Mouse (Mus musculus) stomach, postnatal 0 days (tissue): ENCODE measurements around the gene Olfr979. TPM values are rescaled to one million over a fixed set of nuclear protein-coding genes. Genes with fewer than 3 reads are reported as not detected.
"Not testable (repeated sequence)": the region's sequence is repeated elsewhere in the genome, so short reads cannot be mapped to it uniquely, and the experiment has no call there.

Source experiments
- ATAC-seq: fragments of 200-750 bp; cut with Nextera tagmentation; 2 replicates; pipeline ENCODE4 v1.8.0; 2017; ENCODE audit not compliant: low FRiP score, low TSS enrichment
- DNase-seq: peaks from one replicate; pipeline ENCODE4 v3.0.0-alpha.2; 2016; ENCODE audit warnings: low spot score
- H3K27ac ChIP-seq: fragments of 300-500 bp; sonication (generic); replicated peaks from 2 replicates; pipeline ENCODE4 v1.5.1; 2014; ENCODE audit warnings: mild to moderate bottlenecking, control low read depth
- H3K27me3 ChIP-seq: fragments of 300-500 bp; sonication (generic); 2 replicates; pipeline ENCODE4 v1.6.1; 2014; ENCODE audit warnings: low read length; ENCODE audit not compliant: control insufficient read depth, insufficient read depth
- H3K36me3 ChIP-seq: fragments of 300-500 bp; sonication (generic); 2 replicates; pipeline ENCODE4 v1.6.1; 2014; ENCODE audit warnings: low read length, mixed read lengths; ENCODE audit not compliant: control insufficient read depth, insufficient read depth
- H3K4me1 ChIP-seq: fragments of 300-500 bp; sonication (generic); replicated peaks from 2 replicates; pipeline ENCODE4 v1.6.1; 2014; ENCODE audit warnings: antibody characterized with exemption; ENCODE audit not compliant: control insufficient read depth, insufficient read depth
- H3K4me2 ChIP-seq: fragments of 300-500 bp; sonication (generic); replicated peaks from 2 replicates; pipeline ENCODE4 v1.6.1; 2014; ENCODE audit warnings: low read depth, mild to moderate bottlenecking, control low read depth, moderate library complexity
- H3K4me3 ChIP-seq: fragments of 300-500 bp; sonication (generic); 2 replicates; pipeline ENCODE4 v1.5.1; 2014; ENCODE audit warnings: low read depth, low read length, control low read depth
- H3K9ac ChIP-seq: fragments of 300-500 bp; sonication (generic); 2 replicates; pipeline ENCODE4 v1.6.1; 2014; ENCODE audit warnings: mild to moderate bottlenecking, low read length, control low read depth, mixed read lengths
- H3K9me3 ChIP-seq: fragments of 300-500 bp; sonication (generic); 2 replicates; pipeline ENCODE4 v1.6.1; 2016; ENCODE audit warnings: low read length; ENCODE audit not compliant: control insufficient read depth
- CTCF ChIP-seq: IDR thresholded peaks from 2 replicates; pipeline ENCODE4 v1.5.1; 2016; ENCODE audit warnings: antibody characterized with exemption, low read depth, mild to moderate bottlenecking, moderate library complexity
- EP300 ChIP-seq: optimal IDR thresholded peaks from 2 replicates; pipeline ENCODE3; 2016; ENCODE audit warnings: antibody characterized with exemption
- WGBS: fragments of 180-500 bp; shearing (Covaris S2); extraction: QIAGEN DNeasy Blood & Tissue Kit; methylation state at CpG from one replicate; pipeline ENCODE4 v1.1.7; 2014; 5-methylcytosine and 5-hydroxymethylcytosine counted together
- polyA plus RNA-seq: library from polyadenylated mRNA; unstranded; fragments of >200 nt; fragmentation: Nextera tagmentation; extraction: Ambion mirVana; gene quantifications from 2 replicates; pipeline ENCODE4 v1.2.1, GENCODE M21; 2015

Gene Olfr979
- not detected in 2 replicates for polyA plus RNA-seq

GRCm38 (mm10) chr9:40003365-40003764, at the start of gene Olfr979:
Olfr979 (minus strand) TSS chr9:40003465.
- no peaks in the 10 kb centered on the region for H3K4me1 ChIP-seq
- H3K27ac ChIP-seq: no peak within 1 kb of the TSS
- no peak within 1 kb of the TSS for H3K4me2 ChIP-seq
- H3K4me3 ChIP-seq: no peak within 1 kb of the TSS
- no peak for TF ChIP-seq EP300
- no peak for TF ChIP-seq CTCF
- no peak within 1 kb of the TSS for H3K9ac ChIP-seq
- DNase-seq (no peak), ATAC-seq (no peak)
- no peaks in the 10 kb centered on the region for H3K36me3 ChIP-seq
- no peaks in the 10 kb centered on the region for H3K9me3 ChIP-seq
- no peaks in the 10 kb centered on the region for H3K27me3 ChIP-seq
- WGBS: 100% methylated on average over 1 of the region's 1 CpGs

- Histone ChIP-seq H3K9ac (no peak overlapping the region), H3K27ac (no peak overlapping the region), H3K4me3 (no peak overlapping the region), H3K27me3 (no peaks in the 10 kb centered on the region), H3K4me2 (no peak overlapping the region), H3K36me3 (no peaks in the 10 kb centered on the region), H3K9me3 (no peaks in the 10 kb centered on the region), H3K4me1 (no peaks in the 10 kb centered on the region)
- 91% methylated on average over 19 of the region's 19 CpGs for WGBS
- TF ChIP-seq EP300 (no peak), CTCF (no peak)
- DNase-seq (no peak), ATAC-seq (no peak)
Measured at GRCm38 (mm10) chr9:40050138-40050537, 46.9 kb upstream of the Olfr979 start.

GRCm38 (mm10) chr9:40021164-40021563, 17.9 kb upstream of the Olfr979 start, which contains the start of gene Olfr981:
Olfr981 (plus strand) TSS chr9:40021464.
- DNase-seq (no peak), ATAC-seq (no peak)
- H3K9ac ChIP-seq: no peak within 1 kb of the TSS
- WGBS: 68% methylated on average over 2 of the region's 2 CpGs
- no peaks in the 10 kb centered on the region for H3K27me3 ChIP-seq
- no peak within 1 kb of the TSS for H3K4me2 ChIP-seq
- H3K9me3 ChIP-seq: no peaks in the 10 kb centered on the region
- H3K27ac ChIP-seq: no peak within 1 kb of the TSS
- TF ChIP-seq EP300 (no peak), CTCF (no peak)
- H3K4me3 ChIP-seq: no peak within 1 kb of the TSS
- no peaks in the 10 kb centered on the region for H3K36me3 ChIP-seq
- no peaks in the 10 kb centered on the region for H3K4me1 ChIP-seq

- 79% methylated on average over 1 of the region's 1 CpGs for WGBS
- TF ChIP-seq CTCF: no peak
- no peak for TF ChIP-seq EP300
- no peak within 1 kb of the TSS for H3K4me2 ChIP-seq
Measured at GRCm38 (mm10) chr9:40009482-40009881, 6.2 kb upstream of the Olfr979 start, which contains the start of gene Olfr980. Olfr980 (minus strand) TSS chr9:40009582.

GRCm38 (mm10) chr9:39991813-39992212, 11.5 kb downstream of the Olfr979 start, which contains the start of gene Olfr978:
Olfr978 (plus strand) TSS chr9:39992113.
- no peaks in the 10 kb centered on the region for H3K9me3 ChIP-seq
- H3K4me1 ChIP-seq: no peaks in the 10 kb centered on the region
- 77% methylated on average over 2 of the region's 2 CpGs for WGBS
- H3K27ac ChIP-seq: no peak within 1 kb of the TSS
- no peaks in the 10 kb centered on the region for H3K27me3 ChIP-seq
- TF ChIP-seq CTCF (no peak), EP300 (no peak)
- H3K4me3 ChIP-seq: no peak within 1 kb of the TSS
- H3K36me3 ChIP-seq: no peaks in the 10 kb centered on the region
- DNase-seq (no peak), ATAC-seq (no peak)
- H3K9ac ChIP-seq: no peak within 1 kb of the TSS
- no peak within 1 kb of the TSS for H3K4me2 ChIP-seq

More at GRCm38 (mm10) chr9:40009482-40009881, 6.2 kb upstream of the Olfr979 start, which contains the start of gene Olfr980:
- Histone ChIP-seq H3K4me1 (no peaks in the 10 kb centered on the region), H3K27ac (no peak within 1 kb of the TSS), H3K4me3 (no peak within 1 kb of the TSS), H3K36me3 (no peaks in the 10 kb centered on the region), H3K27me3 (no peaks in the 10 kb centered on the region), H3K9me3 (no peaks in the 10 kb centered on the region), H3K9ac (no peak within 1 kb of the TSS)
- DNase-seq: no peak
- no peak for ATAC-seq

GRCm38 (mm10) chr9:39976581-39977145, 26.6 kb downstream of the Olfr979 start:
- not testable (repeated sequence) for DNase-seq, H3K4me3 ChIP-seq, H3K27ac ChIP-seq, H3K9ac ChIP-seq, H3K4me1 ChIP-seq, H3K27me3 ChIP-seq, H3K9me3 ChIP-seq, H3K36me3 ChIP-seq, ATAC-seq, H3K4me2 ChIP-seq
- 69% methylated on average over 1 of the region's 1 CpGs for WGBS

GRCm38 (mm10) chr9:39961033-39961432, 42.2 kb downstream of the Olfr979 start, which contains the start of gene Olfr976:
Olfr976 (minus strand) TSS chr9:39961133.
- not testable (repeated sequence) for DNase-seq, H3K27ac ChIP-seq, H3K9ac ChIP-seq, H3K9me3 ChIP-seq, ATAC-seq, H3K27me3 ChIP-seq, H3K4me3 ChIP-seq, H3K4me2 ChIP-seq, H3K4me1 ChIP-seq, H3K36me3 ChIP-seq
- 74% methylated on average over 6 of the region's 9 CpGs for WGBS
